Mouse (Mus musculus): ENCODE results near the gene Cyp2t4. TPM values are rescaled to one million over a fixed set of nuclear protein-coding genes. Genes with fewer than 3 reads are reported as not detected.
A peak's percentile ranks its signal among the peaks of the same experiment; 100 is the strongest.

Cyp2t4 gene
- polyA plus RNA-seq, 1 experiment from 2014 or later: 0.14 TPM

GRCm38 (mm10) chr7:27130521-27131370, 22.8 kb upstream of the Cyp2t4 start:
- H3K9me3 ChIP-seq: no peaks in the 10 kb centered on the region
- no peak overlapping the region for H3K9ac ChIP-seq
- ATAC-seq (ENCODE audit: low FRiP score, low read depth): no peak
- no peak overlapping the region for H3K4me2 ChIP-seq
- no peaks in the 10 kb centered on the region for H3K36me3 ChIP-seq
- H3K27ac ChIP-seq (replicated peaks): no peak overlapping the region
- no peaks in the 10 kb centered on the region for H3K4me1 ChIP-seq (replicated peaks)
- no peaks in the 10 kb centered on the region for H3K27me3 ChIP-seq
- H3K4me3 ChIP-seq: no peak overlapping the region
- WGBS: 90% methylated on average over 22 of the region's 22 CpGs

- no peak for ATAC-seq (ENCODE audit: low FRiP score, low read depth)
- no peak overlapping the region for H3K4me2 ChIP-seq
- no peak overlapping the region for H3K4me3 ChIP-seq
- H3K9ac ChIP-seq: no peak overlapping the region
- no peaks in the 10 kb centered on the region for H3K27me3 ChIP-seq
- H3K4me1 ChIP-seq (replicated peaks): no peaks in the 10 kb centered on the region
- H3K36me3 ChIP-seq: no peaks in the 10 kb centered on the region
- H3K27ac ChIP-seq (replicated peaks): no peak overlapping the region
- no peaks in the 10 kb centered on the region for H3K9me3 ChIP-seq
- 69% methylated on average over 2 of the region's 2 CpGs for WGBS
Measured at GRCm38 (mm10) chr7:27131387-27131786, 22.1 kb upstream of the Cyp2t4 start.

GRCm38 (mm10) chr7:27132588-27132987, 20.9 kb upstream of the Cyp2t4 start:
- no peak for ATAC-seq (ENCODE audit: low FRiP score, low read depth)
- Histone ChIP-seq H3K4me2 (no peak overlapping the region), H3K27ac (replicated peaks) (no peak overlapping the region), H3K27me3 (no peaks in the 10 kb centered on the region), H3K9ac (no peak overlapping the region), H3K36me3 (no peaks in the 10 kb centered on the region), H3K4me1 (replicated peaks) (no peaks in the 10 kb centered on the region), H3K9me3 (no peaks in the 10 kb centered on the region), H3K4me3 (no peak overlapping the region)
- WGBS: 17% methylated on average over 10 of the region's 10 CpGs

- no peak overlapping the region for H3K4me3 ChIP-seq
- no peak overlapping the region for H3K9ac ChIP-seq
- 69% methylated on average over 12 of the region's 12 CpGs for WGBS
- no peaks in the 10 kb centered on the region for H3K4me1 ChIP-seq (replicated peaks)
- H3K27ac ChIP-seq (replicated peaks): no peak overlapping the region
- H3K4me2 ChIP-seq: no peak overlapping the region
- no peaks in the 10 kb centered on the region for H3K9me3 ChIP-seq
- H3K27me3 ChIP-seq: no peaks in the 10 kb centered on the region
- no peak for ATAC-seq (ENCODE audit: low FRiP score, low read depth)
- H3K36me3 ChIP-seq: no peaks in the 10 kb centered on the region
Measured at GRCm38 (mm10) chr7:27133156-27133555, 20.4 kb upstream of the Cyp2t4 start.

- H3K9ac ChIP-seq: no peak overlapping the region
- H3K9me3 ChIP-seq: no peaks in the 10 kb centered on the region
- H3K36me3 ChIP-seq: no peaks in the 10 kb centered on the region
- H3K4me3 ChIP-seq: no peak overlapping the region
- H3K27me3 ChIP-seq: no peaks in the 10 kb centered on the region
- ATAC-seq (ENCODE audit: low FRiP score, low read depth): no peak
- no peak overlapping the region for H3K4me2 ChIP-seq
- no peaks in the 10 kb centered on the region for H3K4me1 ChIP-seq (replicated peaks)
- H3K27ac ChIP-seq (replicated peaks): no peak overlapping the region
- WGBS: 88% methylated on average over 4 of the region's 4 CpGs
Measured at GRCm38 (mm10) chr7:27133757-27134156, 19.8 kb upstream of the Cyp2t4 start.

- Histone ChIP-seq H3K9me3 (no peaks in the 10 kb centered on the region; the same call in 1 of the 2 replicates), H3K27ac (replicated peaks) (no peak overlapping the region), H3K36me3 (no peaks in the 10 kb centered on the region), H3K27me3 (no peaks in the 10 kb centered on the region), H3K9ac (no peak overlapping the region), H3K4me3 (no peak overlapping the region), H3K4me2 (no peak overlapping the region), H3K4me1 (replicated peaks) (no peaks in the 10 kb centered on the region)
- no peak for ATAC-seq (ENCODE audit: low FRiP score, low read depth)
- WGBS: 69% methylated on average over 8 of the region's 8 CpGs
Measured at GRCm38 (mm10) chr7:27136410-27136996, 17.0 kb upstream of the Cyp2t4 start.

GRCm38 (mm10) chr7:27156005-27156404, 2.5 kb downstream of the Cyp2t4 start:
- Histone ChIP-seq H3K4me2 (no peak overlapping the region), H3K4me3 (no peak overlapping the region), H3K36me3 (peaks cover 30% of the 10 kb centered on the region), H3K27me3 (no peaks in the 10 kb centered on the region), H3K27ac (replicated peaks) (no peak overlapping the region), H3K4me1 (replicated peaks) (peaks cover 14% of the 10 kb centered on the region), H3K9ac (no peak overlapping the region), H3K9me3 (no peaks in the 10 kb centered on the region)
- ATAC-seq (ENCODE audit: low FRiP score, low read depth): no peak
- WGBS: 82% methylated on average over 13 of the region's 13 CpGs

- Histone ChIP-seq H3K9me3 (no peaks in the 10 kb centered on the region), H3K27me3 (no peaks in the 10 kb centered on the region), H3K4me1 (replicated peaks) (peaks cover 35% of the 10 kb centered on the region), H3K27ac (replicated peaks) (no peak overlapping the region), H3K36me3 (peaks cover 30% of the 10 kb centered on the region), H3K4me3 (no peak overlapping the region), H3K9ac (no peak overlapping the region), H3K4me2 (no peak overlapping the region)
- ATAC-seq (ENCODE audit: low FRiP score, low read depth): no peak
- WGBS: 95% methylated on average over 9 of the region's 9 CpGs
Measured at GRCm38 (mm10) chr7:27158171-27158570, 4.7 kb downstream of the Cyp2t4 start.

- ATAC-seq (ENCODE audit: low FRiP score, low read depth): no peak
- Histone ChIP-seq H3K4me3 (no peak overlapping the region), H3K4me2 (no peak overlapping the region), H3K27me3 (no peaks in the 10 kb centered on the region), H3K27ac (replicated peaks) (no peak overlapping the region), H3K9ac (no peak overlapping the region), H3K4me1 (replicated peaks) (peaks cover 46% of the 10 kb centered on the region), H3K36me3 (peaks cover 32% of the 10 kb centered on the region), H3K9me3 (no peaks in the 10 kb centered on the region)
- WGBS: 96% methylated on average over 6 of the region's 6 CpGs
Measured at GRCm38 (mm10) chr7:27159256-27159655, 5.7 kb downstream of the Cyp2t4 start.

GRCm38 (mm10) chr7:27159882-27160281, 6.4 kb downstream of the Cyp2t4 start:
- H3K4me2 ChIP-seq: 0 out of 2 replicates have a peak overlapping the region, but pooled peaks have one; percentile 6
- no peak overlapping the region for H3K9ac ChIP-seq
- peaks cover 35% of the 10 kb centered on the region for H3K36me3 ChIP-seq
- H3K4me3 ChIP-seq: no peak overlapping the region
- 18% methylated on average over 8 of the region's 8 CpGs for WGBS
- peak; percentile 86 for ATAC-seq (ENCODE audit: low FRiP score, low read depth)
- peak overlapping the region; percentile 19; the same call in 1 of the 2 replicates for H3K27ac ChIP-seq (replicated peaks)
- H3K27me3 ChIP-seq: no peaks in the 10 kb centered on the region
- peaks cover 52% of the 10 kb centered on the region for H3K4me1 ChIP-seq (replicated peaks)
- H3K9me3 ChIP-seq: no peaks in the 10 kb centered on the region

GRCm38 (mm10) chr7:27160921-27161320, 7.4 kb downstream of the Cyp2t4 start:
- WGBS: 85% methylated on average over 3 of the region's 3 CpGs
- H3K4me1 ChIP-seq (replicated peaks): peaks cover 61% of the 10 kb centered on the region
- no peaks in the 10 kb centered on the region for H3K27me3 ChIP-seq
- H3K4me3 ChIP-seq: no peak overlapping the region
- no peak for ATAC-seq (ENCODE audit: low FRiP score, low read depth)
- no peak overlapping the region for H3K9ac ChIP-seq
- H3K36me3 ChIP-seq: peaks cover 35% of the 10 kb centered on the region
- H3K27ac ChIP-seq (replicated peaks): no peak overlapping the region
- no peak overlapping the region for H3K4me2 ChIP-seq
- H3K9me3 ChIP-seq: no peaks in the 10 kb centered on the region

GRCm38 (mm10) chr7:27161744-27162143, 8.2 kb downstream of the Cyp2t4 start:
- 84% methylated on average over 4 of the region's 4 CpGs for WGBS
- H3K4me1 ChIP-seq (replicated peaks): peaks cover 61% of the 10 kb centered on the region
- H3K9me3 ChIP-seq: no peaks in the 10 kb centered on the region
- H3K4me2 ChIP-seq: no peak overlapping the region
- no peak overlapping the region for H3K4me3 ChIP-seq
- peaks cover 35% of the 10 kb centered on the region for H3K36me3 ChIP-seq
- no peaks in the 10 kb centered on the region for H3K27me3 ChIP-seq
- no peak overlapping the region for H3K27ac ChIP-seq (replicated peaks)
- no peak overlapping the region for H3K9ac ChIP-seq
- no peak for ATAC-seq (ENCODE audit: low FRiP score, low read depth)

Measured in hindbrain, embryonic 15.5 days (tissue).